Mouse (Mus musculus) ES-Bruce4 (cell line): Measurements from ENCODE around the gene Ulk4. TPM values are rescaled to one million over a fixed set of nuclear protein-coding genes. Genes with fewer than 3 reads are reported as not detected.

Experiments used
- H3K27ac ChIP-seq: 2 replicates; pipeline ENCODE4 v1.5.1; 2012; ENCODE audit warnings: low read length, inconsistent platforms; ENCODE audit not compliant: insufficient read depth
- H3K27me3 ChIP-seq: 2 replicates; pipeline ENCODE4 v1.6.1; 2012; ENCODE audit warnings: mild to moderate bottlenecking, low read length, inconsistent platforms; ENCODE audit not compliant: control insufficient read depth, poor library complexity, insufficient read depth, severe bottlenecking
- H3K36me3 ChIP-seq: 2 replicates; pipeline ENCODE4 v1.6.1; 2012; ENCODE audit warnings: inconsistent platforms, mild to moderate bottlenecking, low read length, moderate library complexity; ENCODE audit not compliant: control insufficient read depth, poor library complexity, insufficient read depth, severe bottlenecking
- H3K4me1 ChIP-seq: one replicate; pipeline ENCODE4 v1.8.1; 2011; ENCODE audit warnings: low read length; ENCODE audit not compliant: control insufficient read depth, insufficient read depth
- H3K4me3 ChIP-seq: 2 replicates; pipeline ENCODE4 v1.5.1; 2011; ENCODE audit warnings: low read depth, mild to moderate bottlenecking, low read length
- H3K9ac ChIP-seq: 2 replicates; pipeline ENCODE4 v1.6.1; 2012; ENCODE audit warnings: low read depth, mild to moderate bottlenecking, inconsistent platforms; ENCODE audit not compliant: poor library complexity, severe bottlenecking
- H3K9me3 ChIP-seq: replicated peaks from 2 replicates; pipeline ENCODE4 v1.6.1; 2012; ENCODE audit warnings: mild to moderate bottlenecking, low read length, inconsistent platforms; ENCODE audit not compliant: control insufficient read depth, poor library complexity, insufficient read depth, severe bottlenecking
- CTCF ChIP-seq: IDR thresholded peaks from one replicate; pipeline ENCODE4 v1.8.1; 2011; ENCODE audit warnings: low read depth, low read length
- EP300 ChIP-seq: IDR thresholded peaks from 2 replicates; pipeline ENCODE4 v1.6.1; 2011; ENCODE audit warnings: low read depth, low read length; ENCODE audit not compliant: insufficient read depth
- POLR2A ChIP-seq: IDR thresholded peaks from one replicate; pipeline ENCODE4 v1.8.1; 2011; ENCODE audit warnings: low read length; ENCODE audit not compliant: insufficient read depth
- polyA plus RNA-seq: library from polyadenylated mRNA; stranded (reverse); fragments of >200 nt; gene quantifications from 2 replicates; pipeline ENCODE4 v1.2.4, GENCODE M21; 2011; ENCODE audit warnings: low read depth; ENCODE audit not compliant: missing spikeins, insufficient read depth, insufficient read length

The Ulk4 gene
- polyA plus RNA-seq, 1 experiment = 3.3 TPM

DNA sequence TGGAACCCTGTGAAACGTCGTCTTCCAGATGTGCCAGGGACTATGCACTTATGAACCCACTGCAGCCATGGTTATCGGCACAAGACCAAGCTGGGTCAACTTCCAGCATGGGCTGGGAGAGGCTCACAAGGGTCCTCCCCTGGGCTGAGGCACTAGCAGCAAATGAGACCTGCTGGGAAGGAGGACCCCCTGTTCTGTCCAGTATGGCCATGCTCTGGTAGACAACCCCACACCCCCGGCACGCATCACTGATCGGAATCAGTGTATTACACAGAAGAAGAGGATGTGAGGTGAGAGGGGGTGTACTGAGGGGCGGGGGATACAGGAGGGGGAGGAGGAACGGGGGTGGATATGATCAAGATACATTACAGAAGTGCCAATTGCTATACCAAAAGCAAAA is 148.1 kb downstream of the Ulk4 start:
- Histone ChIP-seq H3K9ac (no peak overlapping the region), H3K27me3 (no peaks in the 10 kb centered on the region), H3K4me3 (no peak overlapping the region), H3K27ac (no peak overlapping the region), H3K9me3 (no peaks in the 10 kb centered on the region), H3K36me3 (no peaks in the 10 kb centered on the region), H3K4me1 (no peaks in the 10 kb centered on the region)
- TF ChIP-seq CTCF (no peak), EP300 (no peak), POLR2A (no peak)

- no peak overlapping the region for H3K27ac ChIP-seq
- H3K4me3 ChIP-seq = no peak overlapping the region
- no peak overlapping the region for H3K9ac ChIP-seq
- TF ChIP-seq EP300 (no peak), CTCF (no peak), POLR2A (no peak)
- H3K36me3 ChIP-seq = no peaks in the 10 kb centered on the region
- H3K9me3 ChIP-seq = no peaks in the 10 kb centered on the region
- no peaks in the 10 kb centered on the region for H3K4me1 ChIP-seq
- H3K27me3 ChIP-seq = no peaks in the 10 kb centered on the region
These were observed 150.0 kb downstream of the Ulk4 start for GRCm38 (mm10) chr9:121127025-121127424.

DNA sequence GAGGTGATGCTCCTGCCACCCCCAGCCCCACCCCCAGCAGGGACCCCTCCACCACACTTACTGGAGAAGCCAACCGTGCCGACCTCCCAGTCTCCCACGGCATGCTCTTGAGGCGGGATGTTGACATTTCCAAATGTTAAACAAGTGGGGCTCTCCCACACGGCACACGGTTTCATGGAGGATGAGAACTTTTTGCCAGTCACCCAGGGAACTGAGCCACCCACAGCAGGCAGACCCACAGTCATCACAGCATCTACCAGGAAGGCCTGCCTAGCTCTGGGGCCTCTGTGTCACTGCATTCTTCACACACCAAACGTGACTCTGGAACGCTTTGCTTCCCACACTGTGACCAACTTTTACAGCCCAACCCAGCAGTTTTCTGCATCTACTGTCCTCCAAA is 152.3 kb downstream of the Ulk4 start:
- TF ChIP-seq CTCF = no peak
- TF ChIP-seq EP300 = no peak
- no peak for TF ChIP-seq POLR2A
- no peak overlapping the region for H3K9ac ChIP-seq
- no peaks in the 10 kb centered on the region for H3K9me3 ChIP-seq

GRCm38 (mm10) chr9:121122039-121122438 is 155.0 kb downstream of the Ulk4 start:
- Histone ChIP-seq H3K27ac (no peak overlapping the region), H3K4me1 (no peaks in the 10 kb centered on the region), H3K4me3 (no peak overlapping the region), H3K36me3 (no peaks in the 10 kb centered on the region), H3K9me3 (no peaks in the 10 kb centered on the region), H3K9ac (no peak overlapping the region), H3K27me3 (no peaks in the 10 kb centered on the region)
- no peak for TF ChIP-seq CTCF

More for the DNA sequence above, 152.3 kb downstream of the Ulk4 start:
- Histone ChIP-seq H3K4me3 (no peak overlapping the region), H3K36me3 (no peaks in the 10 kb centered on the region), H3K4me1 (no peaks in the 10 kb centered on the region), H3K27me3 (no peaks in the 10 kb centered on the region), H3K27ac (no peak overlapping the region)

DNA sequence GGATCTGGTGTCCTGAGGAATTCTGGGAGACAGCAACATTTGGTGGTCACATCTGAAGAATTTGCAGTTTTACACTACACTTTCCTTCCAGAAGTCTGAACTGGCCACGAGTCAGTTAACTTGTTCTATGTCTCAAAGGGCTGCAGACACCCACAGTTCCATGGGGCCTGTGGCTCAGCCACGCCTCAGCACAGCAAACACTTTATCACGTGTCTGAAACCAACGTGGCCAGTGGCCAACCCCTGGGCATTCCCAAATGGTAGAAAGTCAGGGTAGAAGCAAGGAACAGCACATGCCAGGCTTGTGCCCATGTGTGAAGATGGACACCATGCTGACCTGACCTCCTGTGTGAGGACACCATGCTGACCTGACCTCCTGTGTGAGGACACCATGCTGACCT is 159.1 kb downstream of the Ulk4 start:
- H3K36me3 ChIP-seq = no peaks in the 10 kb centered on the region
- H3K4me1 ChIP-seq = no peaks in the 10 kb centered on the region
- no peaks in the 10 kb centered on the region for H3K27me3 ChIP-seq
- H3K9me3 ChIP-seq = no peaks in the 10 kb centered on the region
- no peak overlapping the region for H3K4me3 ChIP-seq
- no peak overlapping the region for H3K27ac ChIP-seq
- no peak for TF ChIP-seq CTCF
- no peak for TF ChIP-seq POLR2A
- TF ChIP-seq EP300 = no peak
- no peak overlapping the region for H3K9ac ChIP-seq

- no peak overlapping the region for H3K27ac ChIP-seq
These were observed 164.9 kb downstream of the Ulk4 start for GRCm38 (mm10) chr9:121112131-121112530.

More at GRCm38 (mm10) chr9:121112131-121112530, 164.9 kb downstream of the Ulk4 start:
- TF ChIP-seq EP300 = no peak
- no peak for TF ChIP-seq CTCF
- no peak for TF ChIP-seq POLR2A
- Histone ChIP-seq H3K9me3 (no peaks in the 10 kb centered on the region), H3K27me3 (no peaks in the 10 kb centered on the region), H3K4me3 (no peak overlapping the region), H3K9ac (no peak overlapping the region), H3K36me3 (no peaks in the 10 kb centered on the region), H3K4me1 (no peaks in the 10 kb centered on the region)
